Mouse (Mus musculus): ENCODE results near the gene Gstt2. TPM values are rescaled to one million over a fixed set of nuclear protein-coding genes. Genes with fewer than 3 reads are reported as not detected.

The Gstt2 gene
- polyA plus RNA-seq, 1 experiment from 2014 or later: 7.9 TPM

GRCm38 (mm10) chr10:75834250-75834649 lies 3.0 kb downstream of the Gstt2 start:
- Histone ChIP-seq H3K27ac (no peak overlapping the region), H3K9ac (0 out of 2 replicates have a peak overlapping the region, but pooled peaks have one; percentile 27), H3K9me3 (replicated peaks) (no peaks in the 10 kb centered on the region), H3K4me1 (peaks cover 34% of the 10 kb centered on the region), H3K4me2 (replicated peaks) (peak overlapping the region; percentile 52), H3K4me3 (peak overlapping the region; percentile 34), H3K36me3 (no peaks in the 10 kb centered on the region), H3K27me3 (peaks cover 35% of the 10 kb centered on the region)
- no peak for ATAC-seq (ENCODE audit: low FRiP score)
- WGBS: 2% methylated on average over 21 of the region's 21 CpGs

- Histone ChIP-seq H3K27ac (no peak overlapping the region), H3K4me2 (replicated peaks) (peak overlapping the region; percentile 52), H3K4me1 (peaks cover 34% of the 10 kb centered on the region), H3K4me3 (peak overlapping the region; percentile 34), H3K9ac (no peak overlapping the region), H3K27me3 (peaks cover 35% of the 10 kb centered on the region), H3K9me3 (replicated peaks) (no peaks in the 10 kb centered on the region), H3K36me3 (no peaks in the 10 kb centered on the region)
- no peak for ATAC-seq (ENCODE audit: low FRiP score)
- 15% methylated on average over 21 of the region's 21 CpGs for WGBS
Measured at GRCm38 (mm10) chr10:75833456-75834080, 3.7 kb downstream of the Gstt2 start.

DNA sequence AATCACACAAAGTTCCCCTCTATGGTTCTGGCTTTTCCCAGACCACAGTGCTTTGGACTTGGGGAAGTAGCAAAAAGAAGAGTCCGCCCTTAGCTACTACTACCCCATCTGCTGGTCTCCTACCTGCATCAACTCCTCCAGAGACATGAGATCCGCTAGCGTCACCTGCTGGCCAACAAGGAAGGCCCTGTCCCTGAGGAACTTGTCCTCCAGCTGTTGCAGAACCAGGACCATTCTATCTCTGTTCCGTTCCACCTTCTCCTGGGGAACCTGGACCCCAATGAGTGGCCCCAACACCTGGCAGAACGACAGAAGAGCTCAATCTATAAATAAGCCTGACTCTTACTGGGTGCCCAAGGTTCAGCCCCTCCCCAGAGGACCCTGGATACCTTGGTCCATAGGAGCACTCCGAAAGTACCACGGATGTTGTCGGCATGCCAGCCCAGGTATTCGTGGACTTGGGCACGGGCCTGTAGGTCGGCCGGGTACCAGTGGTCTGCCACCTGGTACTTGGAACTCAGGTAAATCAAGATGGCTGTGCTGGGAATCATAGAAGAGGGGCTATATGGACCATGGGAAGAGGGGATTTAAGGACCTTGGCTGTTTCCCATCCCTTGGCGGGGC lies 4.8 kb downstream of the Gstt2 start:
- ATAC-seq (ENCODE audit: low FRiP score): no peak
- Histone ChIP-seq H3K4me2 (replicated peaks) (no peak overlapping the region), H3K27me3 (peaks cover 35% of the 10 kb centered on the region), H3K27ac (no peak overlapping the region), H3K9ac (no peak overlapping the region), H3K9me3 (replicated peaks) (no peaks in the 10 kb centered on the region), H3K4me3 (no peak overlapping the region), H3K36me3 (no peaks in the 10 kb centered on the region), H3K4me1 (peaks cover 26% of the 10 kb centered on the region)
- WGBS: 64% methylated on average over 13 of the region's 13 CpGs

DNA sequence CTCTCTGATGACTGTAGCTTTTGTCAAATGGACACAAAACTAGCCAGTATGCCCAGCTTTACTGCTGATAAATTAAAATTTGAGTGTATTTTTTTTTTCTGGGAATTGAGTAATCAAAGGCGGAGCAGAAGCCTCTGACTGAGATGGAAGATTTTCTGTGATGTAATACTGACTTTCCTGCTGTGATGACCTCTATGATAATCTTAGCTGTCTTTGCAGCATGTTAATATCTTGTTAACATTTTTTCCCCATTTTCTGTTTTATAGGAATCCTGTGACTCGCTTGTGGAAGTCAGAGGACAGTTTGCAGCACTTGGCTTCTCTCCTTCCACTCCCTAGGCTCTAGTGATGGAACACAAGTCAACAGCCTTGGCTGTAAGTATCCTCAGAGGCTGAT lies 7.0 kb downstream of the Gstt2 start:
- Histone ChIP-seq H3K4me2 (replicated peaks) (no peak overlapping the region), H3K36me3 (no peaks in the 10 kb centered on the region), H3K9ac (no peak overlapping the region), H3K9me3 (replicated peaks) (no peaks in the 10 kb centered on the region), H3K27ac (no peak overlapping the region), H3K4me1 (peaks cover 16% of the 10 kb centered on the region), H3K4me3 (no peak overlapping the region), H3K27me3 (peaks cover 34% of the 10 kb centered on the region)
- WGBS: 87% methylated on average over 2 of the region's 2 CpGs
- no peak for ATAC-seq (ENCODE audit: low FRiP score)

DNA sequence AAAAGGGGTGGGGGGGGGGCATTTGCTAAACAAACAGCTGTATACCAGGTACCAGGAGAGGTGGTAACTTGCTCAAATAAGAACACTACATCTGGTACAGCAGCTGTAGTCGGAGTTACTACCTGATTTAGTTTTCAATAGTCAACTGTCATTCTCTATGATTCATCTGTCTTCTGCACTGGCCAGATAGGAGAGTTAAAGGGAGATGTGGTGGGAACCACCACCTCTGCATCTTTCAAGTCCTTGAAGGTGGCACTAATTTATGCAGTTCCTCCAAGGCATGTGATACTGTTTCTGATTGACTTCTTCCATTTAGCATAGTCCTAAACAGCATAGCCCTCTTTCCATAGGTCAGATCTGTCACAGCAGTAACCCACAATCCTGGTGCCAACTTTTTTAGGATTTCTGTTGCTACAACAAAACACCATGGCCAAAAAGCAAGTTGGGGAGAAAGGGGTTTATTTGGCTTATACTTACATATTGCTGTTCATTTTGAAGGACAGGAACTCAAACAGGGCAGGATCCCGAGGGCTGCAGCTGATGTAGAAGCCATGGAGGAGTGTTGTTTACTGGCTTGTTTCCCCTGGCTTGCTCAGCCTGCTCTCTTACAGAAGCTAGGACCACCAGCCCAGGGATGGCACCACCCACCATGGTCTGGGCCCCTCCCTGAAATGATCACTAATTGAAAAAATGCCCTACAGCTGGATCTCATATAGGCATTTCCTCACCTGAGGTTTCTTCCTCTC lies 7.5 kb downstream of the Gstt2 start:
- H3K36me3 ChIP-seq: no peaks in the 10 kb centered on the region
- no peak overlapping the region for H3K4me3 ChIP-seq
- H3K27ac ChIP-seq: no peak overlapping the region
- 87% methylated on average over 2 of the region's 2 CpGs for WGBS
- peaks cover 13% of the 10 kb centered on the region for H3K4me1 ChIP-seq
- no peak overlapping the region for H3K9ac ChIP-seq
- no peaks in the 10 kb centered on the region for H3K9me3 ChIP-seq (replicated peaks)
- peaks cover 30% of the 10 kb centered on the region for H3K27me3 ChIP-seq
- no peak for ATAC-seq (ENCODE audit: low FRiP score)
- H3K4me2 ChIP-seq (replicated peaks): no peak overlapping the region

- Histone ChIP-seq H3K4me2 (replicated peaks) (no peak overlapping the region), H3K9me3 (replicated peaks) (no peaks in the 10 kb centered on the region), H3K27me3 (peaks cover 18% of the 10 kb centered on the region), H3K27ac (no peak overlapping the region), H3K4me1 (peaks cover 3% of the 10 kb centered on the region; the same call in 1 of the 2 replicates), H3K4me3 (no peak overlapping the region), H3K36me3 (no peaks in the 10 kb centered on the region), H3K9ac (no peak overlapping the region)
- ATAC-seq (ENCODE audit: low FRiP score): no peak
Measured at GRCm38 (mm10) chr10:75828500-75828931, 8.7 kb downstream of the Gstt2 start.

DNA sequence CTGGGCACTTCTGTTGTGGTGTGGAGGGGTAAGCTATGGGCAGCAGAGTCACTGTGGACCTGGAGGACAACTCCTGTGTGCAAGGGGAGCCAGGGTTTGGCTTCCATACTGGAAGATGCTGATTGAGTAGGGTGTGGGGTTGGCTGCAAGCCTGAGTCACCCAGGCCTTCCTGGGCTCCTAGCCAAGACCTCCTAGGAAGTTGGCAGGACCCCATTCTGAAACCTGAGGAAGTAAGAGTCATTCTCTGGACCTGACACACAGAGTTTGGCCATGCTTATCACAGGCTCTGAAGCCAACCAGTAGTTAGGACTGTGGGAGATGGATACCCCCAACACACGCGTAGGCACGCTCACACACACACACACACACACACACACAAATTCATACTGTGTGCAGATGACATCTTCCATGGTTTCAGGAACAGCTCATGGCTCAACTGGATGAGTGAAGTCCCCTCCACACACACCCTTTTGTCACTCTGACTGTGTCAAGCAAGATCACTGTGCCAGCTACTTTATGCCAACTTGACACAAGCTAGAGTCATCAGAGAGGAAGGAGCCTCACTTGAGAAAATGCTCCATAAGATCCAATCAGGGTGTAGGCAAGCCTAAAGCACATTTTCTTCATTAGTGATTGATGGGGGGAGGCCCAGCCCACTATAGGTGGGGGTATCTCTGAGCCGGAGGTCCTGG lies 9.4 kb downstream of the Gstt2 start:
- ATAC-seq (ENCODE audit: low FRiP score): no peak
- H3K36me3 ChIP-seq: no peaks in the 10 kb centered on the region
- H3K4me1 ChIP-seq: no peaks in the 10 kb centered on the region
- no peak overlapping the region for H3K27ac ChIP-seq
- 92% methylated on average over 4 of the region's 4 CpGs for WGBS
- no peak overlapping the region for H3K9ac ChIP-seq
- H3K4me2 ChIP-seq (replicated peaks): no peak overlapping the region
- H3K9me3 ChIP-seq (replicated peaks): peaks cover 5% of the 10 kb centered on the region; the same call in 1 of the 2 replicates
- peaks cover 11% of the 10 kb centered on the region for H3K27me3 ChIP-seq
- no peak overlapping the region for H3K4me3 ChIP-seq

DNA sequence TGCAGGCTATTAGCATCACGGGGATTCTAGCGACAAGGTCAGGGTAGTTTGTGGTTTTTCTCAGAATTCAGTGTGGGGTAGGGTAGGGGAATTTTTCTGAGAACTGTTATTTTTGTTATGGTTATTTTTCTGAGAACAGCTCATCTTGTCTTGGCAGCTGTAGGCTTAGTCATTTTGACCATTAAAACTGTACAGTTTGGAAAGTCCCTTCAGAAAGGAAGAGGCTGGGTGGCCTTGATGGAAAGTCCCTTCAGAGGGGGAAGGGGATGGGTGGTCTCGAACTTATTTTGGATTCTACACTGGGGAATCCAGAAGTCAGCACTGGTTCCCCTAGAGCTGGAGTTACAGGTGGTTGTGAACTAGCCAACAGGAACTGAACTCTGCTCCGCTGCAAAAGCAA lies 12.7 kb downstream of the Gstt2 start:
- H3K9me3 ChIP-seq (replicated peaks): peaks cover 5% of the 10 kb centered on the region; the same call in 1 of the 2 replicates
- no peaks in the 10 kb centered on the region for H3K4me1 ChIP-seq
- no peak overlapping the region for H3K9ac ChIP-seq
- 90% methylated on average over 4 of the region's 4 CpGs for WGBS
- no peaks in the 10 kb centered on the region for H3K36me3 ChIP-seq
- H3K4me3 ChIP-seq: no peak overlapping the region
- no peak overlapping the region for H3K27ac ChIP-seq
- no peak for ATAC-seq (ENCODE audit: low FRiP score)
- no peak overlapping the region for H3K4me2 ChIP-seq (replicated peaks)
- no peaks in the 10 kb centered on the region for H3K27me3 ChIP-seq

DNA sequence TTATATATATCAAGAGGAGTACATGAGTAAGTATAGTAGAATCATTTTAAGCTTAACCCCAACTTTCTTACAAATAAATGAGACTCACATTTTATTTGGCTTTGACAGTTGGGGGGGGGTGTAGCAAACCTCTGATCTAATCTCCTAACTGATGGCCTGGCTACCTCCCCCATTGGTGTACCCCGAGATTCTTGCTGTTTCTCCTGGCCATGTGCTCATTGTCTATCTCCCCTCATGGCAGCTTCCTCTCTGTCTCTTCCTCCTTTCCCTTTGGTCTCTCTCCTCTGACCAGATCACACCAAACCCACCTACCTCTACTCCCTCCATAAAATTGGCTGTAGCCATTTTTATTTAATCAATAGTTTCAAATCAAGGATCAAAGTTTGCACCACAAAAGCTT lies 13.4 kb downstream of the Gstt2 start:
- Histone ChIP-seq H3K9me3 (replicated peaks) (peaks cover 5% of the 10 kb centered on the region; the same call in 1 of the 2 replicates), H3K4me2 (replicated peaks) (no peak overlapping the region), H3K4me1 (no peaks in the 10 kb centered on the region), H3K9ac (no peak overlapping the region), H3K27ac (no peak overlapping the region), H3K36me3 (no peaks in the 10 kb centered on the region), H3K4me3 (no peak overlapping the region), H3K27me3 (no peaks in the 10 kb centered on the region)
- 83% methylated on average over 1 of the region's 1 CpGs for WGBS
- ATAC-seq (ENCODE audit: low FRiP score): no peak

DNA sequence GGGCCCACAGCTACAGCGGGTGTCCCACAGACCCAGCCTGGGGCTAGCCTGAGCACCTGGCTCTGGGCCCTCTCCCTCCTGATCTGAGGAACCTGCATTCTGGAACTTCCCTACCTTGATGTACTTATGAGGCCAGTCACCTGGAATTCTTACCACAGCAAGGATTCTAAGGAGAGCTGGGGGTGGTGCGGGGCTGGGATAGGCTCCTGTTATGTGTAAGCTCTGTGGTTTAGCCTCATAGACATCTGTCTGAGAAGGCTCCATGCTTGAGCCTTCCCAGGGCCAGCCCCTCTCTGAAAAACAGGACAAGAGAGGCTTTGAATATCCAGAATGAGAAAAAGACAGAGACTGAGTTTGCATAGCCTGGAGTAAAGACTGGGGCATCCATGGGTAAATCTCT lies 14.8 kb downstream of the Gstt2 start, which contains the start of gene Gstt4:
Gstt4 (minus strand) TSS at position 101 of the 400 bp plus-strand sequence.
- no peak for ATAC-seq (ENCODE audit: low FRiP score)
- WGBS: 98% methylated on average over 2 of the region's 2 CpGs
- H3K9ac ChIP-seq: no peak within 1 kb of the TSS
- no peak within 1 kb of the TSS for H3K4me3 ChIP-seq
- no peak within 1 kb of the TSS for H3K27ac ChIP-seq
- H3K4me1 ChIP-seq: no peaks in the 10 kb centered on the region
- peaks cover 5% of the 10 kb centered on the region; the same call in 1 of the 2 replicates for H3K9me3 ChIP-seq (replicated peaks)
- no peak within 1 kb of the TSS for H3K4me2 ChIP-seq (replicated peaks)
- H3K36me3 ChIP-seq: no peaks in the 10 kb centered on the region
- H3K27me3 ChIP-seq: no peaks in the 10 kb centered on the region

DNA sequence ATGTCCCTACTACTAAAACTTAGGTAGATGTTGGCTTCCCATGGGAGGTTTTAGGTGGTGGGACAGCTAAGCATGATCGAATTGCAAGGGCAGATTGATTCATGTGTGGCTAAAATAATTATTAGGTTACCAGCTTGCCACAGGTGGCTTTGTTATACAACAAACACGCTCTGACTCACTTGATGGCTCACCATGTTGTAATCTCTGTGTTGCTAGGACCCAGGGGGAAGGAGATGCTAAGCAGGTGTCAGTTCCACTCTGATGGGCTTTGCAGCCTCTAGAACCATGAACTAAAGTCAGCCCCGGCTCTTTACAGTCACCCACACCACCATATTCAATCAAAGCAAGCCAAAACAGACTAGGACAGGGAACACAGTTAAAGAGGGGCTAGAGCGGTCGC lies 17.3 kb downstream of the Gstt2 start:
- ATAC-seq (ENCODE audit: low FRiP score): no peak
- Histone ChIP-seq H3K4me1 (no peaks in the 10 kb centered on the region), H3K9me3 (replicated peaks) (peaks cover 5% of the 10 kb centered on the region; the same call in 1 of the 2 replicates), H3K36me3 (no peaks in the 10 kb centered on the region), H3K4me2 (replicated peaks) (no peak overlapping the region), H3K27me3 (no peaks in the 10 kb centered on the region), H3K4me3 (no peak overlapping the region), H3K27ac (no peak overlapping the region), H3K9ac (no peak overlapping the region)
- 87% methylated on average over 5 of the region's 5 CpGs for WGBS

DNA sequence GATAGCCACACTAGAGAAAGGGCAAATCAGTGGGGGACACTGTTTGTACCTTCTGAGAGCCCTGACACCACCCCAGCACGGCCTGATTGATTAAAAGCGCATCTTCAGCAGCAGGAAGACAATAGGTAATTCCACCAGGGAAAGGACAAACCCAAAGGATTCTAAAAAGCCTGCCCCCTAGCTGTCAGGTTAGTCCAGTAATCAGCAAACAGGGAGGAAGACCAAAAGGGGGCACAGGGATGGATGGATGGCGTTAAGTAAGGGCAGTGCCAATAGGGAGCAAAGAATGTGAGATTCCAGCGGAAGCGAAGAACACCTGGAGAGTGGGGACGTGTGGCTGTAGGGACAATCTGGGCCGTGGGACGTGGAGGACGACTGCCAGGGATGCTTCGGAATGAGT lies 18.6 kb downstream of the Gstt2 start:
- H3K4me2 ChIP-seq (replicated peaks): no peak overlapping the region

More for the DNA sequence above, 18.6 kb downstream of the Gstt2 start:
- H3K9ac ChIP-seq: no peak overlapping the region
- WGBS: 60% methylated on average over 10 of the region's 10 CpGs
- ATAC-seq (ENCODE audit: low FRiP score): no peak
- no peak overlapping the region for H3K27ac ChIP-seq
- H3K4me1 ChIP-seq: no peaks in the 10 kb centered on the region
- H3K4me3 ChIP-seq: no peak overlapping the region
- H3K27me3 ChIP-seq: no peaks in the 10 kb centered on the region
- no peaks in the 10 kb centered on the region for H3K36me3 ChIP-seq
- peaks cover 5% of the 10 kb centered on the region; the same call in 1 of the 2 replicates for H3K9me3 ChIP-seq (replicated peaks)
